Mouse (Mus musculus) liver, embryonic 14.5 days (tissue): Measurements from ENCODE around the gene Tmcc1.

Experiments
- CTCF ChIP-seq: IDR thresholded peaks from 2 replicates; pipeline ENCODE4 v1.5.1; 2016; ENCODE audit warnings: antibody characterized with exemption, low read depth, control low read depth
- EP300 ChIP-seq: IDR thresholded peaks from 2 replicates; pipeline ENCODE4 v1.6.1; 2016; ENCODE audit warnings: antibody characterized with exemption, low read depth

DNA sequence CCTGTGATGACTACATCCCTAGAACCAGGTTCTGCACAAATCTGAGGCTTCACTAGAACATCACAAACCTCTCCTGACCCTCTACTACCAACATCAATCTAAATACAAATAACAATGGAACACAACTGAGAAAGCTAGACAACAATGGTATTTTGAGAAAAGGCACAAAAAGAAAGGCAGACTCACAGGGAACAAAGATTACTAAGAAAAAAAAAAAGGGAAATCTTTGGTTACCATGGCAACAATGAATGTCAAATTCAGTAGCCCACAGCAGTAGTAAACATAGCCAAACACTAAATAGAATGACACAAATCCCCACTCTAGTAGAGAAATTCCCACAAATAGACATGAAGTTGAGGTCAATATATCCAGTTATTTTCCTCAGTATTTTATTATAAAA is 52.5 kb downstream of the Tmcc1 start:
- no peak for TF ChIP-seq EP300
- TF ChIP-seq CTCF: no peak
